Mouse (Mus musculus): ENCODE results near the gene Ssbp3.

DNA sequence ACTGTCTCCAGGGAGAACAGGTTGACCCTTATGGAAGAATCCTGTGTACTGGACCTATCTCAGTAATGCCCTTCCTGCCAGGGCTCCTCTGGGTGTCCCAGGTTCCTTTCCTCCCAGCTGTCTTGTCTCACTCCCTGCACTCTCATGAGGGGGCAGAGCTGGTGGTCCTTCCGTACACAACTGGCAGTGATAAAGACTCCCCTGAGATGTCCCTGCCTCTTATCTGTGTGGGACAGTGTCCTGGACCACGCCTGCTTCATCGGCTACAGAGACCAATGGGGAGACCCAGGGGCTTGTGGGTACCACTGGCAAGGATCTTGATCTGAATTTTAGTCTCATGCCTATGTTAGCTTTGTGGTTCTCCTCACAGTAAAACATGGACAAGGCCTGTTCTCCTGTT, 12.4 kb downstream of the Ssbp3 start:
- TF ChIP-seq CTCF (IDR thresholded peaks at IDR 0.05; ENCODE audit: insufficient read depth, low read depth, low read length) (no peak), POLR2A (IDR thresholded peaks at IDR 0.05; ENCODE audit: insufficient read depth, low read depth, low read length) (no peak)
